Mouse (Mus musculus): Measurements from ENCODE around the gene Tmem178. TPM values are rescaled to one million over a fixed set of nuclear protein-coding genes. Genes with fewer than 3 reads are reported as not detected.
A peak's percentile ranks its signal among the peaks of the same experiment; 100 is the strongest.

The Tmem178 gene
- polyA plus RNA-seq, 1 experiment from 2014 or later: 2.0 TPM

- Histone ChIP-seq H3K9me3 (ENCODE audit: control insufficient read depth, low read length) (no peaks in the 10 kb centered on the region), H3K4me2 (replicated peaks; ENCODE audit: low read depth) (no peak overlapping the region), H3K27ac (replicated peaks) (no peak overlapping the region), H3K27me3 (ENCODE audit: control insufficient read depth, insufficient read depth, low read length) (no peaks in the 10 kb centered on the region), H3K9ac (ENCODE audit: low read length) (no peak overlapping the region), H3K4me3 (ENCODE audit: low read depth, low read length) (no peak overlapping the region), H3K36me3 (ENCODE audit: control insufficient read depth, insufficient read depth, low read length) (no peaks in the 10 kb centered on the region), H3K4me1 (replicated peaks; ENCODE audit: control insufficient read depth, insufficient read depth) (no peaks in the 10 kb centered on the region; the same call in 1 of the 2 replicates)
- ATAC-seq (ENCODE audit: low FRiP score, low TSS enrichment) (no peak), DNase-seq (ENCODE audit: low spot score) (no peak)
- no peak for TF ChIP-seq CTCF (IDR thresholded peaks at IDR 0.05; ENCODE audit: low read depth)
- no peak for TF ChIP-seq EP300 (optimal IDR thresholded peaks at IDR 0.05)
- WGBS: 66% methylated on average over 10 of the region's 10 CpGs
Observed at GRCm38 (mm10) chr17:80970716-80971115, 26.3 kb downstream of the Tmem178 start.

DNA sequence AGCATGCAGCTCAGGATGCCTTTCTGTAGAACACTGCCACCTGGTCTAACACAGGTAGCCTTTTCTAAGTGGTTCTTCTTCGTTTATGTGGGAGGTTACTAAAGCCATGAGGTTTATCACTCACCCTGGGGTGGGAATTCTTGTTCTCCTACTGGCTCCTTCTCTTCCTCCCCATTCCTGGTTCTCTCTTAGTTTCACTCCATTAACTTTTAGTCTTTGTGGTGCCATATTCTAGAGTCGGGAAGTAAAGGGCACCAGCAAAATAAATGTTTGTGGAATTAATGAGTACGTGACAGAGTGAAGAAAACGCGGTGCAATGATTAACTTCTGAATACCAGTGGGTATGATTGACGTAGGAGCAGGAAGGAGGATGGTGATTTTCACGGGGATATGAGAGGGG lies 28.5 kb downstream of the Tmem178 start:
- Histone ChIP-seq H3K36me3 (ENCODE audit: control insufficient read depth, insufficient read depth, low read length) (no peaks in the 10 kb centered on the region), H3K4me1 (replicated peaks; ENCODE audit: control insufficient read depth, insufficient read depth) (no peaks in the 10 kb centered on the region; the same call in 1 of the 2 replicates), H3K9me3 (ENCODE audit: control insufficient read depth, low read length) (no peaks in the 10 kb centered on the region), H3K27ac (replicated peaks) (no peak overlapping the region), H3K27me3 (ENCODE audit: control insufficient read depth, insufficient read depth, low read length) (no peaks in the 10 kb centered on the region), H3K9ac (ENCODE audit: low read length) (no peak overlapping the region), H3K4me3 (ENCODE audit: low read depth, low read length) (no peak overlapping the region), H3K4me2 (replicated peaks; ENCODE audit: low read depth) (no peak overlapping the region)
- TF ChIP-seq CTCF (IDR thresholded peaks at IDR 0.05; ENCODE audit: low read depth): no peak
- no peak for TF ChIP-seq EP300 (optimal IDR thresholded peaks at IDR 0.05)
- no peak for ATAC-seq (ENCODE audit: low FRiP score, low TSS enrichment)
- no peak for DNase-seq (ENCODE audit: low spot score)
- WGBS: 70% methylated on average over 7 of the region's 7 CpGs

DNA sequence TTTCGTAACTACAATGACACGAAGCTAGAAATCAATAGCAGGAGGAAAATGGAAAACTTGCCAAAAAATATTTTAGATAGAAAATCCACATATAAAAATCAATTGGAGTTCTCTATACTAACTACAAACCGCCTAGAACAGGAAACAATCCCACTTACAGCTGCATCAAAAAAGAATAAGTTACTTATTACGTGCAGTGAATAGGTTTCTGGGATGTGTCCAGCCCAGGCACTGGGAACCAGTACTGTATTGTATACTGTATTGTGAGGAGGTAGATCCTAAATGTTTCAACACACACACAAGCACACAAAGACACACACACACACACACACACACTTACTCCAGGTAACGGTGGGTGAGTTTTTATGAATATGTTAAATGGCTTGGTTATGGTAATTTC lies 32.8 kb downstream of the Tmem178 start:
- Histone ChIP-seq H3K9me3 (ENCODE audit: control insufficient read depth, low read length) (no peaks in the 10 kb centered on the region), H3K36me3 (ENCODE audit: control insufficient read depth, insufficient read depth, low read length) (no peaks in the 10 kb centered on the region), H3K4me2 (replicated peaks; ENCODE audit: low read depth) (no peak overlapping the region), H3K4me3 (ENCODE audit: low read depth, low read length) (no peak overlapping the region), H3K9ac (ENCODE audit: low read length) (no peak overlapping the region), H3K27ac (replicated peaks) (no peak overlapping the region), H3K4me1 (replicated peaks; ENCODE audit: control insufficient read depth, insufficient read depth) (no peaks in the 10 kb centered on the region), H3K27me3 (ENCODE audit: control insufficient read depth, insufficient read depth, low read length) (no peaks in the 10 kb centered on the region)
- DNase-seq (ENCODE audit: low spot score) (no peak), ATAC-seq (ENCODE audit: low FRiP score, low TSS enrichment) (peak; percentile 84)
- WGBS: 56% methylated on average over 5 of the region's 5 CpGs
- TF ChIP-seq EP300 (optimal IDR thresholded peaks at IDR 0.05): no peak
- TF ChIP-seq CTCF (IDR thresholded peaks at IDR 0.05; ENCODE audit: low read depth): no peak

DNA sequence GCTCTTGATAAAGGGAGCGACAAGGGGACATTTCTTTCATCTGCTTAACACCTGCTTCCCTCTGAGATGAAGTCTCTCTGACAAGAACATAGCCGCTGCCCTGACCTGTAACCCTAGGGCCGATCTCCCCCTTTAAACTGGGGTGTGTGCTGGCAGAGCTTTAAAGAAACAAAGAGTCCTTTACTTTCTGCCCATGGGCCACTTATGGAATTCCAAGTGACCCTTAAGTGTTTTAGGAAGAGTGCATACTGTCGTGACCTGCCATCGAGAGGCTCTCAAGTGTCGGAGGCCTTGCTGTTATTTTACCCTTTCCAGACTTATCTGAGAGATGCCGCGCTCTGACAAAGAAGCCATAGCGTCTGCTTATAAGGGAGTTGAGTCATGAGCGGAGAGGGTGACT lies 35.7 kb downstream of the Tmem178 start:
- H3K4me2 ChIP-seq (replicated peaks; ENCODE audit: low read depth): no peak overlapping the region
- ATAC-seq (ENCODE audit: low FRiP score, low TSS enrichment) (no peak), DNase-seq (ENCODE audit: low spot score) (no peak)
- 84% methylated on average over 10 of the region's 10 CpGs for WGBS
- no peak overlapping the region for H3K27ac ChIP-seq (replicated peaks)
- no peaks in the 10 kb centered on the region for H3K9me3 ChIP-seq (ENCODE audit: control insufficient read depth, low read length)
- no peaks in the 10 kb centered on the region for H3K36me3 ChIP-seq (ENCODE audit: control insufficient read depth, insufficient read depth, low read length)
- H3K4me3 ChIP-seq (ENCODE audit: low read depth, low read length): no peak overlapping the region
- TF ChIP-seq CTCF (IDR thresholded peaks at IDR 0.05; ENCODE audit: low read depth): no peak
- no peak for TF ChIP-seq EP300 (optimal IDR thresholded peaks at IDR 0.05)
- no peaks in the 10 kb centered on the region for H3K27me3 ChIP-seq (ENCODE audit: control insufficient read depth, insufficient read depth, low read length)
- H3K4me1 ChIP-seq (replicated peaks; ENCODE audit: control insufficient read depth, insufficient read depth): no peaks in the 10 kb centered on the region
- H3K9ac ChIP-seq (ENCODE audit: low read length): no peak overlapping the region

GRCm38 (mm10) chr17:80981721-80982411 lies 37.4 kb downstream of the Tmem178 start:
- ATAC-seq (ENCODE audit: low FRiP score, low TSS enrichment): peak; percentile 67
- WGBS: 27% methylated on average over 12 of the region's 12 CpGs

DNA sequence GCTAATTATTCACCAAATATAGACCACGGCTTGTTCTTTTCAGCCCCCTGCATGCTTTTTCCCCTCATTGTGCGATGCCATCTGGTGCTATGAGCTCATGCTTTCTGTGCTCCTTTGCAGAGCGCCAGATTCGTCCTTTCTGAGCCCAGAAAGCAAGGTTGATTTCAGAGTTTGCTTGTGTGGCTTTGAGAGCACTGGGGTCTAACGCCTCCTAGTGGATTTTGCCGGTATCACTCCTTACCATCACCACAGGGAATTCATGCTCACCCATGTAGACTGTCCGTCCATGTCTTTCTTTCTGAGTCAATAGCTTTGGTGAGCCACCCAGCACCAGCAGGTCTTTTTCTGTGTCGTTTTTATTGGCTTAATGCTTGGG lies 38.0 kb downstream of the Tmem178 start:
- peak; percentile 59; the same call in 1 of the 2 replicates for ATAC-seq (ENCODE audit: low FRiP score, low TSS enrichment)
- 11% methylated on average over 8 of the region's 8 CpGs for WGBS
- Histone ChIP-seq H3K27ac (replicated peaks) (no peak overlapping the region), H3K9ac (ENCODE audit: low read length) (no peak overlapping the region), H3K4me3 (ENCODE audit: low read depth, low read length) (no peak overlapping the region), H3K36me3 (ENCODE audit: control insufficient read depth, insufficient read depth, low read length) (no peaks in the 10 kb centered on the region), H3K9me3 (ENCODE audit: control insufficient read depth, low read length) (no peaks in the 10 kb centered on the region), H3K4me2 (replicated peaks; ENCODE audit: low read depth) (no peak overlapping the region), H3K27me3 (ENCODE audit: control insufficient read depth, insufficient read depth, low read length) (no peaks in the 10 kb centered on the region), H3K4me1 (replicated peaks; ENCODE audit: control insufficient read depth, insufficient read depth) (no peaks in the 10 kb centered on the region)
- DNase-seq (ENCODE audit: low spot score): peak; percentile 70
- no peak for TF ChIP-seq EP300 (optimal IDR thresholded peaks at IDR 0.05)
- peak; percentile 91 for TF ChIP-seq CTCF (IDR thresholded peaks at IDR 0.05; ENCODE audit: low read depth)

More at GRCm38 (mm10) chr17:80981721-80982411, 37.4 kb downstream of the Tmem178 start:
- no peaks in the 10 kb centered on the region for H3K36me3 ChIP-seq (ENCODE audit: control insufficient read depth, insufficient read depth, low read length)
- H3K9ac ChIP-seq (ENCODE audit: low read length): no peak overlapping the region
- no peak overlapping the region for H3K27ac ChIP-seq (replicated peaks)
- TF ChIP-seq EP300 (optimal IDR thresholded peaks at IDR 0.05) (no peak), CTCF (IDR thresholded peaks at IDR 0.05; ENCODE audit: low read depth) (no peak)
- no peak overlapping the region for H3K4me2 ChIP-seq (replicated peaks; ENCODE audit: low read depth)
- no peaks in the 10 kb centered on the region for H3K27me3 ChIP-seq (ENCODE audit: control insufficient read depth, insufficient read depth, low read length)
- no peaks in the 10 kb centered on the region for H3K4me1 ChIP-seq (replicated peaks; ENCODE audit: control insufficient read depth, insufficient read depth)
- no peaks in the 10 kb centered on the region for H3K9me3 ChIP-seq (ENCODE audit: control insufficient read depth, low read length)
- DNase-seq (ENCODE audit: low spot score): no peak
- H3K4me3 ChIP-seq (ENCODE audit: low read depth, low read length): no peak overlapping the region
